Mouse (Mus musculus): ENCODE data around the gene Rpia. TPM values are rescaled to one million over a fixed set of nuclear protein-coding genes. Genes with fewer than 3 reads are reported as not detected.

The Rpia gene
- polyA plus RNA-seq, 1 experiment from 2014 or later: 6.1 TPM

DNA sequence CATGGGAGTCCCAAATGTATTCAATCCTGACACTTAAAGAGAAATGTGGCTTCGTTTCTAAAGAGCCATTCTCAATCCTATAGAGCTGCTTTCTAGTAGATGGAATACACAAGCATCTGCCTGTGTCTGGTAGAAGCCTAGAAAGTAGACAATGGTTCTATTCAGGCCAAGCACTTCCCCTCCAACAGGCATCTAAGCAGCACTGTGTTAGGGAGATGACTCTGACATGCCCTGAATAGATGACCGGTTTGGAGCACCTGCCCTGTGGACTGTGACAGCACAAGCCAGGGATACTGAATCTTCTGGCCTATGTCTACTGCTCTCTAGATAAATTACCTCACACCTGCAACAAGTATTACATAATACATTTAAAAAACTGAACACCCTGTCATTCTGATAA is 17.7 kb downstream of the Rpia start:
- 79% methylated on average over 2 of the region's 2 CpGs for WGBS
- Histone ChIP-seq H3K4me1 (replicated peaks; ENCODE audit: control insufficient read depth, insufficient read depth, low read length) (no peaks in the 10 kb centered on the region), H3K4me2 (ENCODE audit: low read length) (no peak overlapping the region), H3K9me3 (ENCODE audit: control insufficient read depth, low read length) (no peaks in the 10 kb centered on the region), H3K27ac (ENCODE audit: low read depth) (no peak overlapping the region), H3K27me3 (replicated peaks; ENCODE audit: control insufficient read depth, insufficient read depth, low read length) (no peaks in the 10 kb centered on the region), H3K9ac (ENCODE audit: low read length) (no peak overlapping the region), H3K36me3 (ENCODE audit: control insufficient read depth, insufficient read depth, low read length) (peaks cover 55% of the 10 kb centered on the region), H3K4me3 (ENCODE audit: low read depth, low read length) (no peak overlapping the region)
- DNase-seq (ENCODE audit: low spot score): no peak
- peak; percentile 48; the same call in 1 of the 2 replicates for ATAC-seq (replicated peaks; ENCODE audit: low FRiP score, low TSS enrichment, low read depth)

DNA sequence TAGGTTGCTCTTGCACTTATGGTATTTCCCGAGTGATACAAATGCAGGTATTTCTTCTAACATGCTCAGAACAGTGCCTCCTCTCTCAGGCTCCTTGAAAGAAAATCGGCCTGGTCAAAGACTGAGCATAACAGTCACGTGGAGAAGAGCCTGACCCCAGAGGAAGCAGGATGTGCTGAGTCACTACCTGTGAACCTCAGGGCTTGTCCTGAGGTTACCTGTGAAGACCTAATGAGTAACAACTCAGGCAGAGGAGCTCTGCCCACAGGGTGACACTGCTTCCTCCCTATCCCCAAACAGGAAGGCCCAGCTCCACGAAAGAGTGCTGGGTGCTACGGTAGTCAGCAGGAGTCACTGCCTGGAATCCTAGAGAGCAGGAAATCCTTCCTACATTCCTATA is 18.3 kb downstream of the Rpia start:
- H3K27ac ChIP-seq (ENCODE audit: low read depth): no peak overlapping the region
- DNase-seq (ENCODE audit: low spot score): no peak
- H3K4me1 ChIP-seq (replicated peaks; ENCODE audit: control insufficient read depth, insufficient read depth, low read length): no peaks in the 10 kb centered on the region
- peaks cover 57% of the 10 kb centered on the region for H3K36me3 ChIP-seq (ENCODE audit: control insufficient read depth, insufficient read depth, low read length)
- 78% methylated on average over 5 of the region's 5 CpGs for WGBS
- H3K9ac ChIP-seq (ENCODE audit: low read length): no peak overlapping the region
- H3K4me3 ChIP-seq (ENCODE audit: low read depth, low read length): no peak overlapping the region
- H3K27me3 ChIP-seq (replicated peaks; ENCODE audit: control insufficient read depth, insufficient read depth, low read length): no peaks in the 10 kb centered on the region
- no peak for ATAC-seq (replicated peaks; ENCODE audit: low FRiP score, low TSS enrichment, low read depth)
- H3K9me3 ChIP-seq (ENCODE audit: control insufficient read depth, low read length): no peaks in the 10 kb centered on the region
- no peak overlapping the region for H3K4me2 ChIP-seq (ENCODE audit: low read length)

DNA sequence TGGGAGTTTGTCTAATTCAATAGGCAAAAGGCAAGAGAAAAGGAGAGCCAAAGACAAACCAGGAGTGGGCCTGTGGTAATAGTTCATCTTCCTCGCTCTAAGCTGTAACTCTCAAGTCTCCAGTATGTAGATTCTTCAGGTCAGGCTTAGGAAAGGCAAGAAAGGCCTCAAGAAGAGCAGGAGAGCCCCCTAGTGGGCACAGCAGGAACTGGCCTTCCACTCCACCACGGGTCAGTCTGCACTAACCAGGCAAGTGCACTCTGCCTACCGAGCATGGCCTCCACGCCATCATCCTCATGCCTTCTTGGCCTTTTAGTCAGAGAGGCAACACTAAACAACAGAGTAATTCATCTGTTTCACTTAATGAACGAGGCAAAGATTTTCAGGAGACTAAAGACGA is 23.3 kb downstream of the Rpia start:
- no peak overlapping the region for H3K27ac ChIP-seq (ENCODE audit: low read depth)
- H3K9ac ChIP-seq (ENCODE audit: low read length): no peak overlapping the region
- peak; percentile 87 for DNase-seq (ENCODE audit: low spot score)
- H3K9me3 ChIP-seq (ENCODE audit: control insufficient read depth, low read length): no peaks in the 10 kb centered on the region
- no peaks in the 10 kb centered on the region for H3K27me3 ChIP-seq (replicated peaks; ENCODE audit: control insufficient read depth, insufficient read depth, low read length)
- peaks cover 76% of the 10 kb centered on the region for H3K36me3 ChIP-seq (ENCODE audit: control insufficient read depth, insufficient read depth, low read length)
- peak; percentile 66; the same call in 1 of the 2 replicates for ATAC-seq (replicated peaks; ENCODE audit: low FRiP score, low TSS enrichment, low read depth)
- H3K4me2 ChIP-seq (ENCODE audit: low read length): no peak overlapping the region
- H3K4me1 ChIP-seq (replicated peaks; ENCODE audit: control insufficient read depth, insufficient read depth, low read length): no peaks in the 10 kb centered on the region
- WGBS: 38% methylated on average over 6 of the region's 6 CpGs
- H3K4me3 ChIP-seq (ENCODE audit: low read depth, low read length): no peak overlapping the region

DNA sequence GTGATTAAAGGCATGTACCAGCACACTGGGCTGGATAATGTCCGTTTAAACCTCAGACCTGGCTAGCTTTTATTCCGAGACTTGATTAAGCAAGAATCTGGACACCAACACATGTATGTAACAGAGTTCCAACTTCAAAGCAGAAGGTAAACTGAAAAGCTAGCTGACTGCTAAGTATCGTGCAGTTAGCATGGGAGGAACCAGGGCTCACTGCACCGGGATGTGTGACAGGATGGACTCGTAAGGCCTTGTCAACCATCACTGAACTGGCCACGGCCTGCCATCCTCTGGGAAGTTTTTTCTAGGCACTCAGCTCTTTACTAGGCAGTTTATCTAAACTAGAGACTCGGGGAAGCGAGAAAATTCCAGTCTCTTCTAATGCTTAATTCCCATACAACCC is 27.0 kb downstream of the Rpia start:
- Histone ChIP-seq H3K9ac (ENCODE audit: low read length) (no peak overlapping the region), H3K4me2 (ENCODE audit: low read length) (no peak overlapping the region), H3K9me3 (ENCODE audit: control insufficient read depth, low read length) (no peaks in the 10 kb centered on the region), H3K27me3 (replicated peaks; ENCODE audit: control insufficient read depth, insufficient read depth, low read length) (no peaks in the 10 kb centered on the region), H3K4me1 (replicated peaks; ENCODE audit: control insufficient read depth, insufficient read depth, low read length) (no peaks in the 10 kb centered on the region), H3K36me3 (ENCODE audit: control insufficient read depth, insufficient read depth, low read length) (peaks cover 41% of the 10 kb centered on the region), H3K4me3 (ENCODE audit: low read depth, low read length) (no peak overlapping the region), H3K27ac (ENCODE audit: low read depth) (no peak overlapping the region)
- DNase-seq (ENCODE audit: low spot score): no peak
- WGBS: 87% methylated on average over 8 of the region's 8 CpGs
- ATAC-seq (replicated peaks; ENCODE audit: low FRiP score, low TSS enrichment, low read depth): no peak

DNA sequence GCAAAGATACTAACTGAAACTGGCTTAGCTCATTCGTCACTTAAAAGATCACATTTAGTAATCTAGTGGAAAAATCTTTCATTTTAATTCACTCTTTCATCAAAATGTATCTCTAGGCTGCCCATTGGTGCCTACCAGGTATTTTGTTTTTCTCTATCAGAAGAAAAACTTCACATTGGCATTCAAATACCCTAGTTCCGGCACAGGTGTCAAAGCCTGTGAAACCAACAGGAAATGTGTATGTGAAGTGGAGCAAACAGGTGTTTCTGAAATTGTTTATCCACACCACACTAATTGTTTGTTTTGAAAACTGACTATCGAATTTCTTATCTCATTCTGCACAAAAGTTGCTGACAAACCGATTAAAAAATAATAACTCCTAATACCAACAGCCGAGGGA is 27.5 kb downstream of the Rpia start:
- Histone ChIP-seq H3K4me1 (replicated peaks; ENCODE audit: control insufficient read depth, insufficient read depth, low read length) (no peaks in the 10 kb centered on the region), H3K4me3 (ENCODE audit: low read depth, low read length) (no peak overlapping the region), H3K9me3 (ENCODE audit: control insufficient read depth, low read length) (no peaks in the 10 kb centered on the region), H3K4me2 (ENCODE audit: low read length) (no peak overlapping the region), H3K27ac (ENCODE audit: low read depth) (no peak overlapping the region), H3K36me3 (ENCODE audit: control insufficient read depth, insufficient read depth, low read length) (peaks cover 37% of the 10 kb centered on the region), H3K27me3 (replicated peaks; ENCODE audit: control insufficient read depth, insufficient read depth, low read length) (no peaks in the 10 kb centered on the region), H3K9ac (ENCODE audit: low read length) (no peak overlapping the region)
- 86% methylated on average over 5 of the region's 5 CpGs for WGBS
- ATAC-seq (replicated peaks; ENCODE audit: low FRiP score, low TSS enrichment, low read depth) (no peak), DNase-seq (ENCODE audit: low spot score) (no peak)

DNA sequence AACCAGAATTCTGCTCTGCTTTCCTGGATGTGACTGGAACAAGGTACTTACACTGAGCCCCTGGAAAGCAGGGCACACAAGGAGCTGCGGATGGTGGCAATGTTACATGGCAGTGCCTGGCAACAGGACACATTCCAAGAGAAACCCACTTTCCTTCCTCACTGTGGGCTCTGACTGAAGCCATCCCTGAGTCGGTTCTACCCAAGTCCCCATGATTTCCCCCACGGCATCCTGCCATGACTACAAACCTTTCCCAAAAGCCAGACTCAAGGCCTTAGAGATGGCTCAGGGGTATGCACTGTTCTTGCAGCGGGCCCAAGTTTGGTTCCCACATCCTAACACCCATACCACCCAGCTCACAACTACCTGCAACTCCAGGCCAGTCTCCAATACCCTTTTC is 28.2 kb downstream of the Rpia start:
- ATAC-seq (replicated peaks; ENCODE audit: low FRiP score, low TSS enrichment, low read depth) (no peak), DNase-seq (ENCODE audit: low spot score) (no peak)
- no peak overlapping the region for H3K4me2 ChIP-seq (ENCODE audit: low read length)
- no peaks in the 10 kb centered on the region for H3K4me1 ChIP-seq (replicated peaks; ENCODE audit: control insufficient read depth, insufficient read depth, low read length)
- H3K27me3 ChIP-seq (replicated peaks; ENCODE audit: control insufficient read depth, insufficient read depth, low read length): no peaks in the 10 kb centered on the region
- 95% methylated on average over 4 of the region's 4 CpGs for WGBS
- no peak overlapping the region for H3K9ac ChIP-seq (ENCODE audit: low read length)
- H3K36me3 ChIP-seq (ENCODE audit: control insufficient read depth, insufficient read depth, low read length): peaks cover 33% of the 10 kb centered on the region
- no peaks in the 10 kb centered on the region for H3K9me3 ChIP-seq (ENCODE audit: control insufficient read depth, low read length)
- no peak overlapping the region for H3K4me3 ChIP-seq (ENCODE audit: low read depth, low read length)
- no peak overlapping the region for H3K27ac ChIP-seq (ENCODE audit: low read depth)

DNA sequence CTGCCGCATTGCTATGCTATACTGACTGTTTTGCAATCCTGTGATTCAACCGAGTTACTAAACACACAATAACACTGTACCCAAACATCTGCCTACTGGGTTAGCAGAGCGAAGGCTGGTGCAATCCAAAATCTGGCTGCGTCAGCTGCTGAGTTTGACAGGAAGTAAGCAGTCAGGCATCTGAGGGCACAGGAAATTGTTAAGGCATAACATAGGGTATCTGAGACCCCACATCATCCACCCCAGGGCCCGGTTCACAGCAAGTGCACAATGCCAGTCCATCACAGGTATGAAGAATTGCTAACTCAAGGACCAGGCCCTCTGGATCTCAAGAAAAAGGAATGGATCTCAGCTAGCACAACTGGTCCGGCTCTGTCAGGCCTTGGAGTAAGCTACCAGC is 29.4 kb downstream of the Rpia start:
- no peak overlapping the region for H3K27ac ChIP-seq (ENCODE audit: low read depth)
- no peak overlapping the region for H3K4me2 ChIP-seq (ENCODE audit: low read length)
- 81% methylated on average over 6 of the region's 6 CpGs for WGBS
- no peak for DNase-seq (ENCODE audit: low spot score)
- H3K9me3 ChIP-seq (ENCODE audit: control insufficient read depth, low read length): no peaks in the 10 kb centered on the region
- ATAC-seq (replicated peaks; ENCODE audit: low FRiP score, low TSS enrichment, low read depth): no peak
- no peaks in the 10 kb centered on the region for H3K4me1 ChIP-seq (replicated peaks; ENCODE audit: control insufficient read depth, insufficient read depth, low read length)
- H3K4me3 ChIP-seq (ENCODE audit: low read depth, low read length): no peak overlapping the region
- no peaks in the 10 kb centered on the region for H3K27me3 ChIP-seq (replicated peaks; ENCODE audit: control insufficient read depth, insufficient read depth, low read length)
- H3K36me3 ChIP-seq (ENCODE audit: control insufficient read depth, insufficient read depth, low read length): peaks cover 24% of the 10 kb centered on the region
- no peak overlapping the region for H3K9ac ChIP-seq (ENCODE audit: low read length)

DNA sequence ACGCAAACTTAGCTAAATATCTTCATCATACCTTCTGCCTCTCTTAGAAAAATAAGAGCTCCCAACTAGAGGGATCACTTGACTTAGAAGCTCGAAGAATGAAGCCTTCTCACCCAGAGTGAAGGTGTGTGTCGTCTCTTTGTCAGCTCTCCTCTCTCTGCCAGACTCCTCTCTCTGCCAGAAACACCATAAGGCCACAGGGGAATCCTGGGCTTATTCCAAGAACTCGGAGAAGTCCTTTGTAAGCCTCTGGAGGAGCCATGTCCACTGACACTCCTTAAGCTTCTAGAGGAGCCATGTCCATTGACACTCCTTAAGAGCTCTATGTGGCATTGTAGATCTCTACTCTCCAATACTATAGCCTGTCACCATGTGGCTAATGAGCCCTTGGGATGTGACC is 31.1 kb downstream of the Rpia start:
- ATAC-seq (replicated peaks; ENCODE audit: low FRiP score, low TSS enrichment, low read depth) (no peak), DNase-seq (ENCODE audit: low spot score) (no peak)
- H3K27me3 ChIP-seq (replicated peaks; ENCODE audit: control insufficient read depth, insufficient read depth, low read length): no peaks in the 10 kb centered on the region
- no peak overlapping the region for H3K4me2 ChIP-seq (ENCODE audit: low read length)
- no peak overlapping the region for H3K4me3 ChIP-seq (ENCODE audit: low read depth, low read length)
- no peak overlapping the region for H3K9ac ChIP-seq (ENCODE audit: low read length)
- H3K27ac ChIP-seq (ENCODE audit: low read depth): no peak overlapping the region
- WGBS: 81% methylated on average over 4 of the region's 4 CpGs
- no peaks in the 10 kb centered on the region for H3K9me3 ChIP-seq (ENCODE audit: control insufficient read depth, low read length)
- peaks cover 9% of the 10 kb centered on the region for H3K36me3 ChIP-seq (ENCODE audit: control insufficient read depth, insufficient read depth, low read length)
- no peaks in the 10 kb centered on the region for H3K4me1 ChIP-seq (replicated peaks; ENCODE audit: control insufficient read depth, insufficient read depth, low read length)

DNA sequence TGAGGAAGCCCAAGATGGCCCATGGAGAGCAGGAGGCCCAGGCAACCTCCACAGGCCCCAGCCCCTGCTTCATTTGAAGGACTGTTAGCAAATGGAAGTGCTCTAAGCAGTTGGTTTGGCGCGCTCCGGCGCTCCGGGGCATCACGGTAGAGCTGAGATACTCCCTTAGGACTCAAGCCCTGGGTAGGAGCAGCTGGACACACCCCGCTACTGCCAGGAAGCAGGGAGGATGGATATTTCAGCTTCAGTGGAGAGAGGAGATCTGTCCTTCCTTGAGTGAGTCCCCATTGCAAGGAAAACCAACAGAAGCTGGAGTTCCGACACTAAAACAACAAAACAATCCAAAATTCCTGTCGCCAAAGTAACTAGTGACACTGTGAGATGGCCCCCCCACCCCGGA is 37.2 kb downstream of the Rpia start:
- no peak overlapping the region for H3K9ac ChIP-seq (ENCODE audit: low read length)
- ATAC-seq (replicated peaks; ENCODE audit: low FRiP score, low TSS enrichment, low read depth) (no peak), DNase-seq (ENCODE audit: low spot score) (no peak)
- H3K27ac ChIP-seq (ENCODE audit: low read depth): no peak overlapping the region
- H3K4me2 ChIP-seq (ENCODE audit: low read length): no peak overlapping the region
- H3K4me1 ChIP-seq (replicated peaks; ENCODE audit: control insufficient read depth, insufficient read depth, low read length): no peaks in the 10 kb centered on the region
- 91% methylated on average over 10 of the region's 10 CpGs for WGBS
- no peaks in the 10 kb centered on the region for H3K9me3 ChIP-seq (ENCODE audit: control insufficient read depth, low read length)
- no peaks in the 10 kb centered on the region for H3K36me3 ChIP-seq (ENCODE audit: control insufficient read depth, insufficient read depth, low read length)
- no peaks in the 10 kb centered on the region for H3K27me3 ChIP-seq (replicated peaks; ENCODE audit: control insufficient read depth, insufficient read depth, low read length)
- H3K4me3 ChIP-seq (ENCODE audit: low read depth, low read length): no peak overlapping the region
